Mouse (Mus musculus) liver, postnatal 0 days (tissue): ENCODE measurements at regions not wholly inside any gene's neighbourhood (a gene's known extent, or its start where the extent isn't known, plus 50 kb on each side); places are given as distances from the start of the nearest gene placed in this dataset.

ENCODE experiments used
- CTCF ChIP-seq: sonication (generic); IDR thresholded peaks from 2 replicates; pipeline ENCODE4 v1.5.1; 2016; ENCODE audit warnings: antibody characterized with exemption, low read depth
- EP300 ChIP-seq: IDR thresholded peaks from 2 replicates; pipeline ENCODE4 v1.6.1; 2016; ENCODE audit warnings: antibody characterized with exemption, low read depth, mild to moderate bottlenecking

GRCm38 (mm10) chr4:131408644-131409043 lies 429.4 kb downstream of the Ptpru start:
- no peak for TF ChIP-seq CTCF
- TF ChIP-seq EP300 = no peak
